Mouse (Mus musculus) lung, postnatal 0 days (tissue): ENCODE measurements at regions not wholly inside any gene's neighbourhood (a gene's known extent, or its start where the extent isn't known, plus 50 kb on each side); places are given as distances from the start of the nearest gene placed in this dataset.

Experiments used
- ATAC-seq: fragments of 200-750 bp; cut with Nextera tagmentation; 2 replicates; pipeline ENCODE4 v1.8.0; 2017; ENCODE audit warnings: moderate library complexity
- DNase-seq: peaks from one replicate; pipeline ENCODE4 v3.0.0-alpha.2; 2016; ENCODE audit warnings: low spot score
- H3K27ac ChIP-seq: fragments of 300-500 bp; sonication (generic); 2 replicates; pipeline ENCODE4 v1.5.1; 2014; ENCODE audit warnings: antibody characterized with exemption, mild to moderate bottlenecking, low read length, mixed read lengths
- H3K27me3 ChIP-seq: fragments of 300-500 bp; sonication (generic); replicated peaks from 2 replicates; pipeline ENCODE4 v1.6.1; 2014; ENCODE audit warnings: low read length, mixed read lengths; ENCODE audit not compliant: insufficient read depth
- H3K36me3 ChIP-seq: fragments of 300-500 bp; sonication (generic); 2 replicates; pipeline ENCODE4 v1.6.1; 2014; ENCODE audit warnings: low read length, mixed read lengths; ENCODE audit not compliant: insufficient read depth
- H3K4me1 ChIP-seq: fragments of 300-500 bp; sonication (generic); 2 replicates; pipeline ENCODE4 v1.6.1; 2014; ENCODE audit warnings: antibody characterized with exemption, low read depth, low read length, mixed read lengths; ENCODE audit not compliant: insufficient read depth
- H3K4me2 ChIP-seq: fragments of 300-500 bp; sonication (generic); replicated peaks from 2 replicates; pipeline ENCODE4 v1.6.1; 2014; ENCODE audit warnings: low read depth, mild to moderate bottlenecking, low read length, moderate library complexity, mixed read lengths
- H3K4me3 ChIP-seq: fragments of 300-500 bp; sonication (generic); 2 replicates; pipeline ENCODE4 v1.5.1; 2014; ENCODE audit warnings: low read depth, low read length
- H3K9ac ChIP-seq: fragments of 300-500 bp; sonication (generic); replicated peaks from 2 replicates; pipeline ENCODE4 v1.6.1; 2014; ENCODE audit warnings: low read depth, mild to moderate bottlenecking
- H3K9me3 ChIP-seq: fragments of 300-500 bp; sonication (generic); 2 replicates; pipeline ENCODE4 v1.6.1; 2016; ENCODE audit warnings: low read length, mixed read lengths
- CTCF ChIP-seq: IDR thresholded peaks from 2 replicates; pipeline ENCODE4 v1.5.1; 2016; ENCODE audit warnings: antibody characterized with exemption, mild to moderate bottlenecking
- EP300 ChIP-seq: IDR thresholded peaks from 2 replicates; pipeline ENCODE4 v1.6.1; 2016; ENCODE audit warnings: antibody characterized with exemption, mild to moderate bottlenecking, control low read depth
- WGBS: fragments of 180-500 bp; shearing (Covaris S2); extraction: QIAGEN DNeasy Blood & Tissue Kit; methylation state at CpG from one replicate; pipeline ENCODE4 v1.1.7; 2014; 5-methylcytosine and 5-hydroxymethylcytosine counted together

DNA sequence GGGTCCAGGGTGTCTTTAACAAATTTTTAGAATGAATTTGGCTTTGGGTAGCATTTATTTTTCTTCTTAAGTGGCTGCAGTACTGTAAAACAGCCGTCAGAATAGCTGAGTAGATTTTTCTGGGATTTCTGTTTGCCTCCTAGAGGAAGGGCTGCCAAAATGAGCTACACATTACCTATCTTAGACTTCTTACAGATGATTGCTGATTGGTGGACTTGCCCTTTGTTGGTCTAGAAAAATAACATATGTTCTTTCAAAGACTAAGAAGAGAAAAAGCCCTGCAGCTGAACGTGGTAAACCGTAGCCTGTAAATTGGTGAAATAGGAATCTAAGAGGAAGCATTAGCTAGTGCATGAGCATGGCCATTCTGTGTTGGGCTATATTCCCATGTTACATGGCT, 276.7 kb upstream of the Mms22l start:
- H3K4me2 ChIP-seq = no peak overlapping the region
- H3K4me1 ChIP-seq = no peaks in the 10 kb centered on the region
- H3K4me3 ChIP-seq = no peak overlapping the region
- no peaks in the 10 kb centered on the region for H3K27me3 ChIP-seq
- WGBS = 68% methylated on average over 3 of the region's 3 CpGs
- no peak overlapping the region for H3K27ac ChIP-seq
- no peak for DNase-seq
- no peak overlapping the region for H3K9ac ChIP-seq
- H3K9me3 ChIP-seq = no peaks in the 10 kb centered on the region
- H3K36me3 ChIP-seq = no peaks in the 10 kb centered on the region
- no peak for TF ChIP-seq CTCF
- TF ChIP-seq EP300 = no peak
- ATAC-seq = no peak

DNA sequence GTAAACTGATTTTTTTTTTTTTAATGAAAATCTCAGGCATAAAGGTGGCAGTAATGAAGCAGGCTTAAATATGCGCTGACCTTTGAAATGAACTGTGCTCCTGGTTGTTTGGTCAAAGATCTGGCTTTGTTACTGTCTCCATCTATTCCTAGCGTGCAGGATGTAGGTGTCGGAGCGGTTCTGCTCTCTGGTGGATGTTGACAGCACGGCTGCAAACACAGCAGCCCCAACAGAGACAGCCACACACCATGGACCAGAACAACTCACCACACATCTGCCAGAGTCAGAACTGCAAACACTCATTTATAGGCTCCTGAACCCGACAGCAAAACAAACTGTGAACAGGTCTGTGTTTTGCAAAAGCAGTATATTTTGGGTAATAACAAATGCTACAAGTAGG, 251.1 kb upstream of the Mms22l start:
- Histone ChIP-seq H3K27ac (no peak overlapping the region), H3K4me2 (no peak overlapping the region), H3K9me3 (no peaks in the 10 kb centered on the region), H3K4me1 (no peaks in the 10 kb centered on the region), H3K27me3 (no peaks in the 10 kb centered on the region), H3K4me3 (no peak overlapping the region), H3K9ac (no peak overlapping the region), H3K36me3 (no peaks in the 10 kb centered on the region)
- TF ChIP-seq CTCF = no peak
- TF ChIP-seq EP300 = no peak
- no peak for DNase-seq
- ATAC-seq = no peak
- WGBS = 54% methylated on average over 6 of the region's 6 CpGs

DNA sequence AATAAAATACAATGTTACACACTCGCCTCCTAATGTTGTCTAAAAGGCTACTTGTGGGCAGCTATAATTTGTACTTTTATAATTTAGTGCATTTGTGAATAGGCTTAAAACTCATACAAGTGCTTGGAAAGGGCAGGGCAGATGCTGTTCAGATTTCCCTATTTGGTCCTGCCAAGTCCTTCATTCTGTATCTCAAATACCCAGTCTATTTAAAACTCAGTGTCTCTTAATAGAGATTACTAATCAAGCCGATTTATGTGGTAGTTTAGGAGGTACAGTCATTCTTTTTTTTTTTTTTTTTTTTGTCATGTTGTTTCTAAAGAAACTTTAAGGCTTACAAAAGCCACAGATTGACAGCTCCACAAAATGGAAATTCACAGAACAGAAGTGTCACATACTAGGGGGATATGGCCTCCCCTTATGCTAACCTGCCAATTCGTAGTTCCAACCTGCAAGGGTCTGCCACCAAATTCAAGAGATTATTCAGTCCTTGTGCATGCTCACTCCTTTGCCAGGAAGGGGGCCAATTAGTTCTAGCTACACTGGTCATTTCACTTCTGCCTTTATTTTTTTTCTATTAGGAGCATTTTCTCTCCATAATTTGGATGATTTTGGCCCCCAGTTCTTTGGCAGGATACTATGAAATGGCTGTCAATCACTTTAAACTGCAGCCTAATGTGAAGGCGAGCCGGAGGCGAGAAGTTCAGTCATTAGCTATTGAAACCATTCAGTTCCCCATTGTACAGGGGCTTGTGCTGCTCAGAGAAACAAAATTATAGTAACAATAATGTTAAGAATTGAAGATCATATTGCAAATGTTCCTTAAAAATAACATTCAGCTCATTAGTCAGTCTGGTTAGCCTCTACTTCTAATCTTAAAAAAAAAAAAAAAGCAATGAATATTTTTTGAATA, 247.9 kb upstream of the Mms22l start:
- H3K27ac ChIP-seq = no peak overlapping the region
- no peak overlapping the region for H3K4me2 ChIP-seq
- H3K36me3 ChIP-seq = no peaks in the 10 kb centered on the region
- H3K4me3 ChIP-seq = no peak overlapping the region
- H3K27me3 ChIP-seq = no peaks in the 10 kb centered on the region
- no peaks in the 10 kb centered on the region for H3K9me3 ChIP-seq
- H3K9ac ChIP-seq = no peak overlapping the region
- WGBS = 77% methylated on average over 6 of the region's 6 CpGs
- no peak for DNase-seq
- H3K4me1 ChIP-seq = no peaks in the 10 kb centered on the region
- no peak for ATAC-seq
- no peak for TF ChIP-seq EP300
- TF ChIP-seq CTCF = no peak

DNA sequence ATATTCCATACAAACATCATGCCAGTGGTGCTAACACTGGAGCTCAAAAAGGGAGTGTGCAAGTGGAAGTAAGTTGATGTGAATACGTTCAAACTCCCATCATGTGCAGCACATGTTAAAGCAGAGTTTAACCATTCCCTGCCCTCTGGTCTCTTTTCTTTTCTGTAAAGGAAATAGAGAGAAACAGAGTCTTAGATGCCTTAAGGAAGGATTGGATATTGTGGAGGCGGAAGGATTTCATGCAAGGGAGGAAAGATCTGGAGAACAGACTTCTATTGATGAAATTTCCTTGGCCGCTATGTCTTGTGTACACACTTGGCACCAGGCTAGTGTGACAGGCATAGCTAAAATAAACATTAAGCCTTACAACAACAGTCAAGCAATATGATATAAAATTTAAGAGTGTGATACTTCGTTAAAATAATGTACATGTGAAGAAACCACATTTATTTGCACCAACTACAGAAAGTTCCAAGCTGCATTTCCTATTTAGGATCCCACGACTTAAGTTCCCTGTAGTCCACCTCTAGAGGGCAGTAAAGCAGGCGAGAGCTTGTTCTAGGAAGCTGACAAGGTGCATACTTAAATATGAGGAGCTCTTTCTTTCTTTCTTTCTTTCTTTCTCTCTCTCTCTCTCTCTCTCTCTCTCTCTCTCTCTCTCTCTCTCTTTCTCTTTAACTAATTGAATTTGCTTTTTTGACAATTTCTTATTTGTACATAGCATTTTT, 246.8 kb upstream of the Mms22l start:
- 31% methylated on average over 6 of the region's 6 CpGs for WGBS
- no peak overlapping the region for H3K9ac ChIP-seq
- DNase-seq = no peak

DNA sequence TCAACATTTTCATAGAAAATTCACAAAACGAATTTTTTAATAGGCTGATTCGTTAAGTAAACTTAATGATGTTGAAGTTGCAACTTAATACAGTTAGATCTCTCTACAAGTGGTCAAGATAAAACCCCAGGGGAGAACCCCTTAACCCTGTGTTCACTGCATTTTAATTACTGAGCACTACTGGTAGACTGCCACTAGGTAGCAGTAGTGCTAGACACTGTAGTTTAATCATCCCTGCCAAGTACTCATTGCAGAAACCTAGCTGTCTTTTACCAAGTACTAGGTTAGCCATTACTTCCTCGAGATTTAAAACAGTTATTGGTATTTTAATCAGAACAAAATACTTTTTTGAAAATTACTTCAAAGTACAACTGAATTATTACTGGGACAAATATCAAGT, 218.1 kb upstream of the Mms22l start:
- TF ChIP-seq EP300 (no peak), CTCF (no peak)
- H3K27ac ChIP-seq = no peak overlapping the region
- no peaks in the 10 kb centered on the region for H3K9me3 ChIP-seq
- no peak overlapping the region for H3K4me2 ChIP-seq
- no peak overlapping the region for H3K9ac ChIP-seq
- H3K36me3 ChIP-seq = no peaks in the 10 kb centered on the region
- H3K4me3 ChIP-seq = no peak overlapping the region
- H3K27me3 ChIP-seq = no peaks in the 10 kb centered on the region
- WGBS = 39% methylated on average over 3 of the region's 3 CpGs
- no peaks in the 10 kb centered on the region for H3K4me1 ChIP-seq
- DNase-seq (no peak), ATAC-seq (no peak)

More for the DNA sequence above, 246.8 kb upstream of the Mms22l start:
- TF ChIP-seq EP300 = no peak
- TF ChIP-seq CTCF = peak; percentile 52
- no peaks in the 10 kb centered on the region for H3K36me3 ChIP-seq
- no peak for ATAC-seq
- H3K4me2 ChIP-seq = no peak overlapping the region
- no peaks in the 10 kb centered on the region for H3K27me3 ChIP-seq
- no peak overlapping the region for H3K4me3 ChIP-seq
- no peak overlapping the region for H3K27ac ChIP-seq
- H3K4me1 ChIP-seq = no peaks in the 10 kb centered on the region
- no peaks in the 10 kb centered on the region for H3K9me3 ChIP-seq
